Mouse (Mus musculus) midbrain, embryonic 12.5 days (tissue): ENCODE measurements around the gene Bad. TPM values are rescaled to one million over a fixed set of nuclear protein-coding genes. Genes with fewer than 3 reads are reported as not detected.
"Not testable (repeated sequence)": the region's sequence is repeated elsewhere in the genome, so short reads cannot be mapped to it uniquely, and the experiment has no call there.

ENCODE experiments used
- ATAC-seq: fragments of 200-750 bp; cut with Nextera tagmentation; 2 replicates; pipeline ENCODE4 v1.8.0; 2017; ENCODE audit warnings: low read depth, moderate TSS enrichment, moderate library complexity; ENCODE audit not compliant: low FRiP score
- H3K27ac ChIP-seq: fragments of 300-500 bp; sonication (generic); replicated peaks from 2 replicates; pipeline ENCODE4 v1.5.1; 2016; ENCODE audit warnings: mild to moderate bottlenecking
- H3K27me3 ChIP-seq: fragments of 300-500 bp; sonication (generic); 2 replicates; pipeline ENCODE4 v1.6.1; 2016; ENCODE audit warnings: mild to moderate bottlenecking
- H3K36me3 ChIP-seq: fragments of 300-500 bp; sonication (generic); 2 replicates; pipeline ENCODE4 v1.6.1; 2016
- H3K4me1 ChIP-seq: fragments of 300-500 bp; sonication (generic); 2 replicates; pipeline ENCODE4 v1.6.1; 2016
- H3K4me2 ChIP-seq: fragments of 300-500 bp; sonication (generic); replicated peaks from 2 replicates; pipeline ENCODE4 v1.6.1; 2016; ENCODE audit warnings: mild to moderate bottlenecking, moderate library complexity
- H3K4me3 ChIP-seq: fragments of 300-500 bp; sonication (generic); 2 replicates; pipeline ENCODE4 v1.5.1; 2016; ENCODE audit warnings: mild to moderate bottlenecking
- H3K9ac ChIP-seq: fragments of 300-500 bp; sonication (generic); replicated peaks from 2 replicates; pipeline ENCODE4 v1.6.1; 2016; ENCODE audit warnings: mild to moderate bottlenecking, moderate library complexity
- H3K9me3 ChIP-seq: fragments of 300-500 bp; sonication (generic); 2 replicates; pipeline ENCODE4 v1.6.1; 2016; ENCODE audit warnings: mild to moderate bottlenecking
- WGBS: fragments of 180-500 bp; shearing (Covaris S2); methylation state at CpG from one replicate; pipeline ENCODE4 v1.1.7; 2016; 5-methylcytosine and 5-hydroxymethylcytosine counted together
- polyA plus RNA-seq: library from polyadenylated mRNA; unstranded; fragments of >200 nt; fragmentation: Nextera tagmentation; extraction: Ambion mirVana; gene quantifications from 2 replicates; pipeline ENCODE4 v1.2.1, GENCODE M21; 2016

Bad gene
- polyA plus RNA-seq, result 67.6 and 69.0 TPM in 2 replicates

- H3K4me2 ChIP-seq, result peak within 1 kb of the TSS; percentile 98
- H3K9ac ChIP-seq, result peak within 1 kb of the TSS; percentile 84
- H3K4me1 ChIP-seq, result peaks cover 32% of the 10 kb centered on the region
- H3K9me3 ChIP-seq, result no peaks in the 10 kb centered on the region
- peak within 1 kb of the TSS; percentile 94 for H3K27ac ChIP-seq
- H3K27me3 ChIP-seq, result peaks cover 10% of the 10 kb centered on the region
- peak; percentile 80 for ATAC-seq
- 0 out of 2 replicates have a peak, but pooled peaks cover 4% of the 10 kb centered on the region for H3K36me3 ChIP-seq
- under 1% methylated on average over 83 of the region's 83 CpGs for WGBS
- peak within 1 kb of the TSS; percentile 77 for H3K4me3 ChIP-seq
Observed at GRCm38 (mm10) chr19:6941372-6942248, at the start of gene Bad. Bad (plus strand) TSS chr19:6941861.

- H3K4me1 ChIP-seq, result no peaks in the 10 kb centered on the region
- no peaks in the 10 kb centered on the region for H3K27me3 ChIP-seq
- no peak overlapping the region for H3K27ac ChIP-seq
- H3K4me2 ChIP-seq, result no peak overlapping the region
- no peaks in the 10 kb centered on the region for H3K36me3 ChIP-seq
- 73% methylated on average over 4 of the region's 4 CpGs for WGBS
- H3K9ac ChIP-seq, result no peak overlapping the region
- ATAC-seq, result no peak
- no peak overlapping the region for H3K4me3 ChIP-seq
- peaks cover 3% of the 10 kb centered on the region; the same call in 1 of the 2 replicates for H3K9me3 ChIP-seq
Observed at GRCm38 (mm10) chr19:6892512-6892911, 49.1 kb upstream of the Bad start.

GRCm38 (mm10) chr19:6893731-6894451 lies 47.8 kb upstream of the Bad start:
- ATAC-seq, result no peak
- no peak overlapping the region for H3K4me2 ChIP-seq
- no peak overlapping the region for H3K9ac ChIP-seq
- no peaks in the 10 kb centered on the region for H3K36me3 ChIP-seq
- no peak overlapping the region for H3K4me3 ChIP-seq
- H3K9me3 ChIP-seq, result peaks cover 3% of the 10 kb centered on the region; the same call in 1 of the 2 replicates
- 96% methylated on average over 14 of the region's 14 CpGs for WGBS
- no peaks in the 10 kb centered on the region for H3K27me3 ChIP-seq
- no peaks in the 10 kb centered on the region for H3K4me1 ChIP-seq
- no peak overlapping the region for H3K27ac ChIP-seq

- H3K27me3 ChIP-seq, H3K9ac ChIP-seq, H3K36me3 ChIP-seq, H3K4me3 ChIP-seq, H3K4me2 ChIP-seq, H3K9me3 ChIP-seq, H3K4me1 ChIP-seq, ATAC-seq, H3K27ac ChIP-seq: not testable (repeated sequence)
- WGBS, result 90% methylated on average over 18 of the region's 18 CpGs
Observed at GRCm38 (mm10) chr19:6895608-6896305, 45.9 kb upstream of the Bad start.

GRCm38 (mm10) chr19:6899641-6900040 lies 42.0 kb upstream of the Bad start:
- 87% methylated on average over 4 of the region's 4 CpGs for WGBS
- H3K4me1 ChIP-seq, result no peaks in the 10 kb centered on the region

GRCm38 (mm10) chr19:6903031-6903430 lies 38.6 kb upstream of the Bad start:
- WGBS, result 90% methylated on average over 1 of the region's 1 CpGs
- H3K36me3 ChIP-seq, result peaks cover 23% of the 10 kb centered on the region
- H3K4me1 ChIP-seq, result peaks cover 5% of the 10 kb centered on the region
- H3K4me2 ChIP-seq, result no peak overlapping the region
- no peak for ATAC-seq
- no peak overlapping the region for H3K9ac ChIP-seq
- H3K27ac ChIP-seq, result no peak overlapping the region
- no peaks in the 10 kb centered on the region for H3K9me3 ChIP-seq
- no peaks in the 10 kb centered on the region for H3K27me3 ChIP-seq
- no peak overlapping the region for H3K4me3 ChIP-seq

More at GRCm38 (mm10) chr19:6899641-6900040, 42.0 kb upstream of the Bad start:
- Histone ChIP-seq H3K36me3 (no peaks in the 10 kb centered on the region), H3K9me3 (peaks cover 3% of the 10 kb centered on the region; the same call in 1 of the 2 replicates), H3K9ac (no peak overlapping the region), H3K27ac (no peak overlapping the region), H3K4me2 (no peak overlapping the region), H3K27me3 (no peaks in the 10 kb centered on the region), H3K4me3 (no peak overlapping the region)
- ATAC-seq, result no peak

GRCm38 (mm10) chr19:6904846-6905245 lies 36.8 kb upstream of the Bad start:
- peaks cover 23% of the 10 kb centered on the region for H3K36me3 ChIP-seq
- H3K4me1 ChIP-seq, result peaks cover 17% of the 10 kb centered on the region
- no peaks in the 10 kb centered on the region for H3K9me3 ChIP-seq
- no peak overlapping the region for H3K4me2 ChIP-seq
- H3K9ac ChIP-seq, result no peak overlapping the region
- 85% methylated on average over 2 of the region's 2 CpGs for WGBS
- ATAC-seq, result no peak
- no peak overlapping the region for H3K27ac ChIP-seq
- no peak overlapping the region for H3K4me3 ChIP-seq
- no peaks in the 10 kb centered on the region for H3K27me3 ChIP-seq

GRCm38 (mm10) chr19:6905498-6906159 lies 36.0 kb upstream of the Bad start:
- 96% methylated on average over 11 of the region's 11 CpGs for WGBS
- Histone ChIP-seq H3K27ac (no peak overlapping the region), H3K9me3 (no peaks in the 10 kb centered on the region), H3K27me3 (no peaks in the 10 kb centered on the region), H3K36me3 (peaks cover 23% of the 10 kb centered on the region), H3K4me2 (no peak overlapping the region), H3K9ac (no peak overlapping the region), H3K4me1 (peaks cover 20% of the 10 kb centered on the region), H3K4me3 (no peak overlapping the region)
- no peak for ATAC-seq

- no peak overlapping the region for H3K9ac ChIP-seq
- H3K4me2 ChIP-seq, result no peak overlapping the region
- H3K27ac ChIP-seq, result no peak overlapping the region
- ATAC-seq, result no peak
- H3K36me3 ChIP-seq, result peaks cover 26% of the 10 kb centered on the region
- peaks cover 24% of the 10 kb centered on the region for H3K4me1 ChIP-seq
- H3K4me3 ChIP-seq, result no peak overlapping the region
- WGBS, result 87% methylated on average over 3 of the region's 3 CpGs
- H3K27me3 ChIP-seq, result no peaks in the 10 kb centered on the region
- no peaks in the 10 kb centered on the region for H3K9me3 ChIP-seq
Observed at GRCm38 (mm10) chr19:6906199-6906598, 35.5 kb upstream of the Bad start.

GRCm38 (mm10) chr19:6907094-6907493 lies 34.6 kb upstream of the Bad start:
- Histone ChIP-seq H3K36me3 (peaks cover 35% of the 10 kb centered on the region), H3K27me3 (no peaks in the 10 kb centered on the region), H3K4me3 (no peak overlapping the region), H3K4me1 (peaks cover 28% of the 10 kb centered on the region), H3K9me3 (no peaks in the 10 kb centered on the region), H3K4me2 (no peak overlapping the region), H3K9ac (no peak overlapping the region), H3K27ac (no peak overlapping the region)
- no peak for ATAC-seq
- WGBS, result 90% methylated on average over 8 of the region's 8 CpGs

- no peaks in the 10 kb centered on the region for H3K9me3 ChIP-seq
- peak overlapping the region; percentile 60 for H3K4me3 ChIP-seq
- WGBS, result 88% methylated on average over 7 of the region's 7 CpGs
- H3K27me3 ChIP-seq, result no peaks in the 10 kb centered on the region
- peak overlapping the region; percentile 88 for H3K4me2 ChIP-seq
- peaks cover 28% of the 10 kb centered on the region for H3K4me1 ChIP-seq
- peak overlapping the region; percentile 28; the same call in 1 of the 2 replicates for H3K9ac ChIP-seq
- H3K27ac ChIP-seq, result no peak overlapping the region
- no peak for ATAC-seq
- peaks cover 43% of the 10 kb centered on the region for H3K36me3 ChIP-seq
Observed at GRCm38 (mm10) chr19:6907811-6908540, 33.7 kb upstream of the Bad start.
